Mouse (Mus musculus) liver, embryonic 13.5 days (tissue): ENCODE results near the gene Cfap74. TPM values are rescaled to one million over a fixed set of nuclear protein-coding genes. Genes with fewer than 3 reads are reported as not detected.
A peak's percentile ranks its signal among the peaks of the same experiment; 100 is the strongest.
"Not testable (repeated sequence)": the region's sequence is repeated elsewhere in the genome, so short reads cannot be mapped to it uniquely, and the experiment has no call there.

Source experiments
- ATAC-seq: fragments of 200-750 bp; cut with Nextera tagmentation; 2 replicates; pipeline ENCODE4 v1.8.0; 2017; ENCODE audit warnings: low read depth, mild to moderate bottlenecking, moderate number of reproducible peaks, moderate library complexity
- DNase-seq: peaks from one replicate; pipeline ENCODE4 v3.0.0; 2022
- H3K27ac ChIP-seq: fragments of 300-500 bp; sonication (generic); 2 replicates; pipeline ENCODE4 v1.5.1; 2015; ENCODE audit warnings: moderate library complexity, mild to moderate bottlenecking, inconsistent platforms
- H3K27me3 ChIP-seq: fragments of 300-500 bp; sonication (generic); 2 replicates; pipeline ENCODE4 v1.6.1; 2015; ENCODE audit warnings: mild to moderate bottlenecking, inconsistent platforms
- H3K36me3 ChIP-seq: fragments of 300-500 bp; sonication (generic); 2 replicates; pipeline ENCODE4 v1.6.1; 2015; ENCODE audit warnings: mild to moderate bottlenecking, inconsistent platforms
- H3K4me1 ChIP-seq: fragments of 300-500 bp; sonication (generic); replicated peaks from 2 replicates; pipeline ENCODE4 v1.6.1; 2015; ENCODE audit warnings: inconsistent platforms
- H3K4me2 ChIP-seq: fragments of 300-500 bp; sonication (generic); 2 replicates; pipeline ENCODE4 v1.6.1; 2015; ENCODE audit warnings: inconsistent platforms, mild to moderate bottlenecking, moderate library complexity
- H3K4me3 ChIP-seq: fragments of 300-500 bp; sonication (generic); replicated peaks from 2 replicates; pipeline ENCODE4 v1.5.1; 2015; ENCODE audit warnings: mild to moderate bottlenecking, inconsistent platforms
- H3K9ac ChIP-seq: fragments of 300-500 bp; sonication (generic); 2 replicates; pipeline ENCODE4 v1.6.1; 2015; ENCODE audit warnings: mild to moderate bottlenecking, inconsistent platforms
- H3K9me3 ChIP-seq: fragments of 300-500 bp; sonication (generic); replicated peaks from 2 replicates; pipeline ENCODE4 v1.6.1; 2016; ENCODE audit warnings: inconsistent platforms
- WGBS: fragments of 180-500 bp; shearing (Covaris S2); methylation state at CpG from one replicate; pipeline ENCODE4 v1.1.7; 2015; ENCODE audit not compliant: insufficient replicate concordance; 5-methylcytosine and 5-hydroxymethylcytosine counted together
- polyA plus RNA-seq: library from polyadenylated mRNA; unstranded; fragments of >200 nt; fragmentation: Nextera tagmentation; extraction: Ambion mirVana; gene quantifications from 2 replicates; pipeline ENCODE4 v1.2.1, GENCODE M21; 2015

The Cfap74 gene
- polyA plus RNA-seq, 1 experiment from 2014 or later, result 0.09 TPM

DNA sequence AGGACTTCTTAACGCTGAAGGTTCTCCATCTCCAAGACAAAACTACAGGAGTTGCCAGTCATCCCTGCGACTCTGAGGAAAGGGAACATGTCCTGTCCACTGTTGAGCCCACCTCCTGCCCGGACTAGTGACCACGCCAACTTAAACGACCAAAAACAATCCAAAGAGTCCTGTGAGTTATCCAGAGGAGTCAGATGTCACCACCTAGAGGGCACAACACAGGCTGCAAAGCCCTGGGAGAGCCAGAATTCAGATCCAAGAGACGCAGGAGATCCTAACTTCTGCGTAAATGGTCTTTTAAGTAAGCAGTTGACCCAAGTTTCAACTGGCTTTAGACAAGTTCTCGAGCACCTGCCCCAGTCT, 314 bp upstream of the Cfap74 start:
- Histone ChIP-seq H3K9me3 (no peaks in the 10 kb centered on the region), H3K4me3 (peak overlapping the region; percentile 37; the same call in 1 of the 2 replicates), H3K36me3 (no peaks in the 10 kb centered on the region), H3K27ac (no peak overlapping the region), H3K27me3 (peaks cover 22% of the 10 kb centered on the region), H3K4me1 (peaks cover 3% of the 10 kb centered on the region; the same call in 1 of the 2 replicates), H3K4me2 (peak overlapping the region; percentile 53), H3K9ac (no peak overlapping the region)
- 5% methylated on average over 8 of the region's 8 CpGs for WGBS
- DNase-seq, result no peak
- ATAC-seq, result no peak

DNA sequence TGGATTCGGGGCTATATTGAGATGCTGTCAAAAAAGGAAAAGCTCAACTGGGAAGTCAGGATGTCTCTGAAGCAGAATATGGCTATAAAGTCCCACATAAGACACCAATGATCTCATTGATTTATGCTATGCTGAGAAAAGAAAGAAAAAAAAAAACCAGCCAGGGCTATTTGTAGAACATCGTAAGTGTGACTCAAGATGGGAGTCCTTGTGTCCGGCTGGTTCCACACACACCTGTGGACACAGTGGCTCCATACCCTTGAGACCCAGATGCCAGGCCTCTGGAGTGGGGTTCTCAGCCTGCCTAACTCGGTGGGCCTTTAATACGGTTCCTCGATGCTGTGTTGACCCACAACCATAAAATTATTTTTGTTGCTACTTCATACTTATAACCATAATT, 3.1 kb downstream of the Cfap74 start:
- DNase-seq, result no peak
- H3K4me3 ChIP-seq, result no peak overlapping the region
- H3K27ac ChIP-seq, result no peak overlapping the region
- H3K36me3 ChIP-seq, result no peaks in the 10 kb centered on the region
- WGBS, result 65% methylated on average over 6 of the region's 6 CpGs
- H3K9me3 ChIP-seq, result no peaks in the 10 kb centered on the region
- H3K4me1 ChIP-seq, result peaks cover 3% of the 10 kb centered on the region; the same call in 1 of the 2 replicates
- H3K27me3 ChIP-seq, result peaks cover 22% of the 10 kb centered on the region
- no peak overlapping the region for H3K4me2 ChIP-seq
- H3K9ac ChIP-seq, result no peak overlapping the region
- ATAC-seq, result no peak

DNA sequence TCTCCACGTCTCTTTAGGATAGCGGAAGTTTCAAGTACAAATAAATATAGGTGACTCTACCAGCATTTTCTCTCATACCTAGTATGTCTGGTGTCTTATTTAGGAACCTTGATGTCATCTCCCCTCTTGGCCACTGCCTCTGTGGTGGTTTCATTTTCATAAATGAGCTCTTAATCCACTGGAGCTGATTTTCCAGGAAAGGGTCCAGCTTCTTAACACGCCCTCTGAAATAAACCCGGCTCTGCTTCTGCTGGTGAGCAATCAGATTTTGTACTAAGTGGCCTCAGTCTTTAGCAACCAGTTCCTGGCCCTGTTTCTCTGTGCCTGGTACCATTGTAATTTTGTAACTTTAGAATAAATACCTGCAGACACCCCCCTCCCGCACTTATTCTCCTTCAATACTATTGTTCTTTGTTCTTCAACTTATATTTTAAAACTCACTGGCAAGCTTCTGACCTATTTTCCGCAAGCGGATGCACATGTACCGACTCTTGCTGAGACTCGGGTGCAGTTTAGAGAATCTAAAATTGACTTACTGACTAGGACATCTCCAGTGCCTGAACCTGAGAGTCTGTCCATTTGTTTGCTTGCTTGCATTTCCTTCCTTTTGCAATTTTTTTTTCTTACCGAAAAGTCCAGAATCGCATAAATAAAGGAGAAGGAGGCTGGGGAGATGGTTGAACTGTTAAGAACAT, 4.8 kb downstream of the Cfap74 start:
- WGBS, result 73% methylated on average over 11 of the region's 11 CpGs
- ATAC-seq (no peak), DNase-seq (no peak)
- H3K4me2 ChIP-seq, result no peak overlapping the region
- H3K36me3 ChIP-seq, result no peaks in the 10 kb centered on the region
- peaks cover 3% of the 10 kb centered on the region; the same call in 1 of the 2 replicates for H3K4me1 ChIP-seq
- H3K27me3 ChIP-seq, result peaks cover 16% of the 10 kb centered on the region
- no peak overlapping the region for H3K27ac ChIP-seq
- no peak overlapping the region for H3K9ac ChIP-seq
- H3K4me3 ChIP-seq, result no peak overlapping the region
- no peaks in the 10 kb centered on the region for H3K9me3 ChIP-seq

DNA sequence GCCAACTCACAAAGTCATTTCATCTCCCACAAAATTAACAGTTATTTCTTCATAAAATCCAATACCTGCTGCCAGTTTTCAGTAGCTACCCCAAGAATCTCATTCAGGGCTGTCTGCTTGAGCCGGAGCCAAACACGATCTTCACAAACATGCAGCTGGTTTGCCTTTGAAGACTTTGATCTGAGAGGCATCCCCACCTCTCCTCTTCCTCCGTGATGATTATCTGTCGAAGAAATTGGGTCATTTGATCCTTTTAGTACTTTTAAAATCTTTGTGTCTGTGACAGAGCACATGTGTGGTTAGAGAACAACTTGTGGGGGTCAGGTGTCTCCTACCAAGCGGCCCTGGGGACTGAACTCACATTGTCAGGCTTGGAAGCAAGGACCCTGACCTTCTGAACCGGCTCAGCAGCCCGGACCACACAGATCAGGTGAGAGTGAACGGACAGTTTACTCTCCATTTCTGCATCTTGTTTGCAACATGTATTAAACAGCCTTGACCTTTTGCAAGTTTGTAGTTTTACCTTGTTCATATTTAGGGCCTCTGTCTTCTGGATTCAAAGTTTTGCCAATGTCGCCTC, 5.8 kb downstream of the Cfap74 start:
- ATAC-seq, result no peak
- Histone ChIP-seq H3K4me1 (no peaks in the 10 kb centered on the region), H3K4me3 (no peak overlapping the region), H3K27ac (no peak overlapping the region), H3K4me2 (no peak overlapping the region), H3K36me3 (no peaks in the 10 kb centered on the region), H3K9ac (no peak overlapping the region), H3K9me3 (no peaks in the 10 kb centered on the region), H3K27me3 (peaks cover 7% of the 10 kb centered on the region)
- no peak for DNase-seq
- 58% methylated on average over 9 of the region's 9 CpGs for WGBS

DNA sequence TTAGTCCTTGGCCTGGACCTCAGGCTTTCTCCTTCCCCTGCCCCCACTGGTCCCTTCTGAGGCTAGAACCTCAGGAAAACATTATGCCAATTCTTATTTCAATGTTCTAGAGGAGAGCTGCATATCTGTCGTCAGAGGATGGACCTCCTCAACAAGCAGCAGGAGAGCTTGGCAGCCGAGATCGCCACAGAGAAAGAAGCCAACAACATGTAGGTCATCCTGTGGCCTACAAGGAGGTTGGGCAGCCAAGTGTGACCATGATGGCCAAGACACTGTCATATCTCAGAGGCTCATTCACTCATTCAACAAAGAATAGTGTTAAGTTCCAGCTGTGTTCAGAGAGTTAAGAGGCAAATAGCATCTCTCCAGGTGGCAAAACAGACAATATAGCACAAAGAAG, 11.1 kb downstream of the Cfap74 start:
- 70% methylated on average over 3 of the region's 3 CpGs for WGBS
- no peak overlapping the region for H3K4me3 ChIP-seq
- no peaks in the 10 kb centered on the region for H3K36me3 ChIP-seq
- no peak overlapping the region for H3K27ac ChIP-seq
- H3K9ac ChIP-seq, result no peak overlapping the region
- H3K9me3 ChIP-seq, result no peaks in the 10 kb centered on the region
- no peaks in the 10 kb centered on the region for H3K27me3 ChIP-seq
- H3K4me2 ChIP-seq, result no peak overlapping the region
- no peaks in the 10 kb centered on the region for H3K4me1 ChIP-seq
- no peak for DNase-seq
- ATAC-seq, result no peak

DNA sequence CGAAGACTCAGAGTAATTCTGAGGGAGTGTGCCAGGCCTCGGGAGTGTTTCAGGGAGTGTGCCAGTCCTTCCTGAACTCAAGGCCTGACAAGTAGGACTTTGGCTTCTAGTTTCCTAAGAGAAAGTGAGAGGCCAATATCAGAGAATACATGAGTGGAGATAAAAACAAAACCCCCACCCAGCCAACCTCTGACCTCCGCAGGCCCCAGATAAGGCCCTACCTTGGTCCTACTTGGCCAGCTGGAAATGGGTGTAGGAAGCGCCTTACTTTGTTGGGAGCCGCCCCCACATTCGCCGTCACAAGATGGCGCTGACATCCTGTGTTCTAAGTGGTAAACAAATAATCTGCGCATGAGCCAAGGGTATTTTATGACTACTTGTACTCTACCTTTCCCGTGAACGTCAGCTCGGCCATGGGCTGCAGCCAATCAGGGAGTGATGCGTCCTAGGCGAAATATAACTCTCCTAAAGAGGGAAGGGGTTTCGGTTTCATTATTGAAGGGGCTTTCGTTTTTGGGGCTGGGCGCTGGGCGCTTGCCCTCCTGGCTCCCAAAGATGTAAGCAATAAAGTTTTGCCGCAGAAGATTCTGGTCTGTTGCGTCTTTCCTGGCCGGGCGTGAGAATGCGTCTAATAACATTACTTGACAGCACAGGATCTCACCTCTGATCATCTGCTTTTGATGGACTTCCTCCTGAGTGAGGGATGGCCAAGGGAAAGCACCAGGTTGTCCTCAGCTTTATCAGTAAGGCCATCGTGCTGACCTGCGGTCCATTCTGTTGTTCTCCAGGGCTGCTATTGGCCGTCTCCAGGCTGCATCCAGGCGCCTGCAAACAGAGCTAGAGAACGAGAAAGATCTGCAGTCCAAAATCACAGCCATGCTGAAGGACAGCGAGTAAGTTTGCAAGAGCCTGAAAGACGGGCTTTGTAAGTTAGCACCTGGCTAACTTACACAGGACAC, 12.7 kb downstream of the Cfap74 start:
- WGBS, result 68% methylated on average over 22 of the region's 30 CpGs
- H3K9me3 ChIP-seq, H3K4me3 ChIP-seq, H3K36me3 ChIP-seq, H3K9ac ChIP-seq, ATAC-seq, H3K4me1 ChIP-seq, H3K4me2 ChIP-seq, DNase-seq, H3K27ac ChIP-seq, H3K27me3 ChIP-seq: not testable (repeated sequence)

DNA sequence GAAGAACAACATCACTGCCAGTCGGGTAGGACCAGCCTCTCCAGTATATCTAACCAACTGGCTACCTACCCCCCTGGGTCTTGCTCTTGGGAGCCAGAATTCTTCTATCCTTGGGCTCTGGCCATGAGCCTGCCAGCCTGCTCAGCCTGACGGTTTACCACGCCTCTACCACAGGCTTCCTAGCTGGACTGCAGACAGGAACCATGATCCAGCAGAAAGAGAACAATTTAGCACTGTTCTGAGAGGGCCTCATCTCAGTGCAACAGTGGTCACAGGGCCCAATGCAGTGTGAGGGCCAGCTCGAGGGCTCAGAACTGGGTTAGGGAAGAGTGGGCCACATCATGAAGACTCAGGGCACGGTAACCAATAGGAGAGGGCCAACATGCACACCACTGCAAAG, 15.0 kb downstream of the Cfap74 start:
- DNase-seq, result no peak
- no peak for ATAC-seq
- H3K9ac ChIP-seq, result no peak overlapping the region

DNA sequence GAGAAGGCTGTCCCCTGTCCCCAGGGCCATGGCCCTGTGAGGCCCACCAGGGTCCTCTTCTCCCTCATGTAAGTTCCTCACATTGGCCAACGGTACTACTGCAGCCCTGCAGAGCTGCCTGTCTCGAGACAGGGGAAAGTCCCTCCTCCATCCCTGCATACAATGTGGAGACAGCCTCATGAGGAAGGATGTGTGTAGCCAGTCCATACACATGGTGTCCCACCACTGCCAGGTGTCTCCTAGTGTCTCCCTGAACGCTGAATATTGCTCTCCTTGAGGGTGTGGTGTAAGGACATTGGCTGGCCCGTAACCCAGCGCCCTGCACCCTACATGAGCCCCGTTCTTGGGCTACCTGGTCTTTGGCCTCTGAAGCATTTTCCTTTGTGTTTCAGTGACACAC, 17.3 kb downstream of the Cfap74 start:
- H3K27ac ChIP-seq, result no peak overlapping the region
- DNase-seq (no peak), ATAC-seq (no peak)
- no peaks in the 10 kb centered on the region for H3K4me1 ChIP-seq
- H3K9me3 ChIP-seq, result no peaks in the 10 kb centered on the region
- no peak overlapping the region for H3K9ac ChIP-seq
- H3K4me2 ChIP-seq, result no peak overlapping the region
- WGBS, result 54% methylated on average over 6 of the region's 6 CpGs
- no peaks in the 10 kb centered on the region for H3K36me3 ChIP-seq
- H3K4me3 ChIP-seq, result no peak overlapping the region
- H3K27me3 ChIP-seq, result 0 out of 2 replicates have a peak, but pooled peaks cover 4% of the 10 kb centered on the region

More for the DNA sequence above, 15.0 kb downstream of the Cfap74 start:
- Histone ChIP-seq H3K27ac (no peak overlapping the region), H3K4me3 (no peak overlapping the region), H3K27me3 (0 out of 2 replicates have a peak, but pooled peaks cover 4% of the 10 kb centered on the region), H3K36me3 (no peaks in the 10 kb centered on the region), H3K9me3 (no peaks in the 10 kb centered on the region), H3K4me2 (no peak overlapping the region), H3K4me1 (no peaks in the 10 kb centered on the region)
- WGBS, result 49% methylated on average over 5 of the region's 5 CpGs

DNA sequence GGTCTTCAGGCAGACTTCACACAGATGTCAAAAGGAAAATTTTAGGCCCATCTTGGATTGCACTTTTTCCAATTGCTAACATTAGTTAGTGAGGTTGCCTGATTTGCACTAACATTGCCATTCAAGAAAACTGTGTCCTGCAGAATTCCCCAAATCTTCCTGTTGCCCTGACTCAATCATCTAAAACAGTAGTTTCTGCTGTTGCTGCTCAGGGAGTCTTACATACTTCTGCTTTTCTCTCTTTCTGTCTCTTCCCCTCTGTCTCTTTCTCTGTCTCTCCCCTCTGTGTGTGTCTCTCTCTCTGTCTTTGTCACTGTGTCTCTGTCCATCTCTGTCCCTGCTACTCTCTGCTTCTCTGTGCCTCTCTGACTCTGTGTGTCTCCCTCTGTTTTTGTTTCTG, 19.5 kb downstream of the Cfap74 start:
- H3K27me3 ChIP-seq, result 0 out of 2 replicates have a peak, but pooled peaks cover 4% of the 10 kb centered on the region
- H3K4me1 ChIP-seq, result no peaks in the 10 kb centered on the region
- no peak overlapping the region for H3K4me3 ChIP-seq
- no peak overlapping the region for H3K4me2 ChIP-seq
- no peaks in the 10 kb centered on the region for H3K9me3 ChIP-seq
- H3K9ac ChIP-seq, result no peak overlapping the region
- H3K36me3 ChIP-seq, result no peaks in the 10 kb centered on the region
- no peak overlapping the region for H3K27ac ChIP-seq
- DNase-seq (no peak), ATAC-seq (no peak)

DNA sequence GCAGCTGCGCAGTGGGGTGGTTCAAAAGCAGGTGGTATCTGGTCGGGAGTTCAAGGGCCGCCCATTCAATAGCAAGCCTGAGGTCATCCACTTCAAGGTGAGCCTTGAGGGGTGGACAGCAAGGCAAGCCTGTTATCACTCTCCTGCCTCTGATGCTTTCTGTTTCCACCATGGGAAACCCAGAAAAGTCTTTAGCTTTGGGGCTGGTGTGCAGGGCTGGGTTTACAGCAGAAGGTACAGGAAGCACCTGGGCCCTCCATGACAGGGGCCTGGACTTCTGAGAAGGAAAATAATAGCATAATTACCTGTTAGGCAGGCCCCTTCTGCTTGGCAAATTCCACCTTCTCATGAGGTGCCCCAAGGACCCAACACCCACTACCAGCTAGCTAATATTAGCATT, 20.2 kb downstream of the Cfap74 start:
- 0 out of 2 replicates have a peak, but pooled peaks cover 4% of the 10 kb centered on the region for H3K27me3 ChIP-seq
- H3K4me2 ChIP-seq, result no peak overlapping the region
- H3K4me3 ChIP-seq, result no peak overlapping the region
- no peaks in the 10 kb centered on the region for H3K36me3 ChIP-seq
- no peak overlapping the region for H3K9ac ChIP-seq
- no peak for ATAC-seq
- H3K27ac ChIP-seq, result no peak overlapping the region
- H3K9me3 ChIP-seq, result no peaks in the 10 kb centered on the region
- H3K4me1 ChIP-seq, result no peaks in the 10 kb centered on the region
- 76% methylated on average over 3 of the region's 3 CpGs for WGBS
- no peak for DNase-seq

DNA sequence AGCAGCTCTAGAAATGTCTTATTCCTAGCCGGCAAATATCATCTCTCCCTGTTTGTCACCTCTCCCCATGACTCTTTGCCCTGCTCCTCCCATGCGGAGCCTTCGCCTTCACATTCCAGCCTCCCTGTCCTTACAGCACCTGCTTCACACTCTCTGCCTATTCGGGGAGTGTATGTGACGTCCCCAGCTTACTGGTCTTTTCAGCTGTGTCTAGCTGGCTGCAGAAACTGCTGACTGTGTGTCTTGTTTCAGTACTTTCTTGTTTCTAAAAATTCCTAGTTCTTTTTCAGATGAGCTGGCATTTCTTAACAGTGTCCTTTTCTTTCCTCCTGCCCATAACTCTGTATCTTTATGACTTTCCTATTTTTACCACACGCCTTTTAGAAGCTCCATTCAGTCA, 23.4 kb downstream of the Cfap74 start:
- Histone ChIP-seq H3K27me3 (no peaks in the 10 kb centered on the region), H3K4me1 (no peaks in the 10 kb centered on the region), H3K4me3 (no peak overlapping the region), H3K36me3 (no peaks in the 10 kb centered on the region), H3K27ac (no peak overlapping the region), H3K4me2 (no peak overlapping the region), H3K9me3 (no peaks in the 10 kb centered on the region), H3K9ac (no peak overlapping the region)
- ATAC-seq (no peak), DNase-seq (no peak)
- 67% methylated on average over 6 of the region's 6 CpGs for WGBS
